ENCODE assay signal across 26 mouse cellular contexts in the genomic region with DNA sequence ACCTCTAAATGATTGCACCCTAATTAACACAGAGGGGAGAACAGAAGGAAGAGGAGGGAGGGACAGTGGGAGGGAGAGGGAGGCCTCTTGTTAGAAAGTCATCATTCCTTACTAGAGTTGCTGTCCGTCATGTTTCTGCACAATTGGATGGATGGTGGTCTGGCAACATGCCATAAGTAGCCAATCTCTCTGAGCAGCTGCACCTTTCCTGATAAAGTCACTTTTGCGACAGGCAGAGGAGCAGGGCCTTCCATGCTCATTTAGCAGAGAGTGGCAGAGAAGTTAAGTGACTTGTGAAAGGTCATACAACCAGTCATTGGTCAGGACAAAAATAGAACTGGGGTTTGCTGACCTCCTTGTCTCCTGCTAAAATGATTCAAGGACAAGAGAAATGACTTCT.
DNase-seq lines count a peak whose midpoint lies in the region; ATAC-seq and TF ChIP-seq lines count a peak whose summit lies in the region.
"Had no signal": no experiment of that assay in that cellular context is flagged by ENCODE, and none has a peak within 500 bp of the region (broad histone marks: within the 10 kb centered on the region; RNA-seq: fewer than 3 reads in every experiment).

No protein-coding gene starts in this region.

- H3K27me3 ChIP-seq in liver, postnatal 0 days (ENCODE audit: insufficient read depth, low read length), result no peaks in the 10 kb centered on the region
- H3K27me3 ChIP-seq in liver, embryonic 11.5 days (replicated peaks; ENCODE audit: control insufficient read depth, insufficient read depth, low read length), result no peaks in the 10 kb centered on the region
- no peaks in the 10 kb centered on the region for H3K27me3 ChIP-seq in forebrain, embryonic 15.5 days
- H3K27me3 ChIP-seq: embryonic facial prominence, embryonic 12.5 days; hindbrain, embryonic 15.5 days; midbrain, embryonic 13.5 days; Patski had no signal

- H3K9ac ChIP-seq in liver, postnatal 0 days (replicated peaks), result no peak overlapping the region
- no peak overlapping the region for H3K9ac ChIP-seq in liver, embryonic 11.5 days (ENCODE audit: low read depth, low read length)
- H3K9ac ChIP-seq in forebrain, embryonic 15.5 days (replicated peaks), result no peak overlapping the region
- H3K9ac ChIP-seq: embryonic facial prominence, embryonic 12.5 days; hindbrain, embryonic 15.5 days; lung, embryonic 14.5 days; midbrain, embryonic 13.5 days had no signal

- WGBS in liver, postnatal 0 days (ENCODE audit: insufficient replicate concordance), result 44% methylated on average over 2 of the region's 2 CpGs
- 42% methylated on average over 2 of the region's 2 CpGs for WGBS in liver, embryonic 11.5 days
- WGBS in forebrain, embryonic 15.5 days, result 54% methylated on average over 2 of the region's 2 CpGs

- no peak overlapping the region for H3K4me3 ChIP-seq in liver, postnatal 0 days (ENCODE audit: low read depth, low read length)
- no peak overlapping the region for H3K4me3 ChIP-seq in liver, embryonic 11.5 days (ENCODE audit: low read depth, low read length)
- no peak overlapping the region for H3K4me3 ChIP-seq in forebrain, embryonic 15.5 days
- H3K4me3 ChIP-seq: embryonic facial prominence, embryonic 12.5 days; erythroblast, embryonic 14.5 days; hindbrain, embryonic 15.5 days; limb, embryonic 10.5 days; midbrain, embryonic 13.5 days had no signal

- no peak for ATAC-seq in liver, postnatal 0 days
- no peak for ATAC-seq in liver, embryonic 11.5 days (replicated peaks; ENCODE audit: low FRiP score)
- 0 out of 2 replicates have a peak, but pooled peaks have one; percentile 30 for ATAC-seq in erythroid progenitor cell, adult 5-6 weeks (replicated peaks; ENCODE audit: low FRiP score, poor library complexity, severe bottlenecking)
- no peak for ATAC-seq in forebrain, embryonic 15.5 days (replicated peaks)
- ATAC-seq: forebrain, embryonic 14.5 days; intestine, embryonic 16.5 days; midbrain, embryonic 13.5 days; Patski had no signal

- no peaks in the 10 kb centered on the region for H3K9me3 ChIP-seq in liver, postnatal 0 days (ENCODE audit: low read length)
- no peaks in the 10 kb centered on the region for H3K9me3 ChIP-seq in liver, embryonic 11.5 days (ENCODE audit: control insufficient read depth, low read length)
- no peaks in the 10 kb centered on the region for H3K9me3 ChIP-seq in forebrain, embryonic 15.5 days
- H3K9me3 ChIP-seq: embryonic facial prominence, embryonic 12.5 days; hindbrain, embryonic 15.5 days; limb, embryonic 10.5 days; midbrain, embryonic 13.5 days had no signal

- peak; percentile 9 for DNase-seq in gastrocnemius, adult 18-20 months (ENCODE audit: low spot score)
- no peak for DNase-seq in gastrocnemius, postnatal 10 days
- DNase-seq in liver, postnatal 0 days, result peak; percentile 20
- DNase-seq in liver, embryonic 11.5 days (ENCODE audit: low spot score), result no peak
- DNase-seq in MEL-GATA-1-ER (ENCODE audit: extremely low read depth, low read depth), result peak; percentile 73
- no peak for DNase-seq in left cerebral cortex, adult 18-20 months (ENCODE audit: low spot score in 2 of 2)
- DNase-seq: adrenal gland, postnatal 25 days; B cell, adult 2 months; cerebellum, adult 8-10 months; gastrocnemius, postnatal 36 days; kidney, postnatal 25 days; lung, embryonic 14.5 days; lung, postnatal 4 days; right cerebral cortex, postnatal 4 days had no signal

- H3K27ac ChIP-seq in liver, postnatal 0 days (ENCODE audit: low read depth), result no peak overlapping the region
- H3K27ac ChIP-seq in liver, embryonic 11.5 days (ENCODE audit: low read depth, low read length), result no peak overlapping the region
- no peak overlapping the region for H3K27ac ChIP-seq in forebrain, embryonic 15.5 days (replicated peaks)
- H3K27ac ChIP-seq: embryonic facial prominence, embryonic 12.5 days; hindbrain, embryonic 15.5 days; limb, embryonic 10.5 days; midbrain, embryonic 13.5 days; stomach, postnatal 0 days had no signal

- no peaks in the 10 kb centered on the region for H3K36me3 ChIP-seq in liver, postnatal 0 days (replicated peaks; ENCODE audit: insufficient read depth, low read length)
- H3K36me3 ChIP-seq in liver, embryonic 11.5 days (ENCODE audit: control insufficient read depth, insufficient read depth, low read length), result no peaks in the 10 kb centered on the region
- H3K36me3 ChIP-seq in forebrain, embryonic 15.5 days, result peaks cover 5% of the 10 kb centered on the region
- H3K36me3 ChIP-seq: embryonic facial prominence, embryonic 12.5 days; hindbrain, embryonic 15.5 days; limb, embryonic 10.5 days had no signal

- H3K4me1 ChIP-seq in liver, postnatal 0 days (ENCODE audit: insufficient read depth), result no peaks in the 10 kb centered on the region
- H3K4me1 ChIP-seq in liver, embryonic 11.5 days (replicated peaks; ENCODE audit: control insufficient read depth, insufficient read depth, low read length), result no peaks in the 10 kb centered on the region
- H3K4me1 ChIP-seq in forebrain, embryonic 15.5 days, result peaks cover 4% of the 10 kb centered on the region; the same call in 1 of the 2 replicates
- H3K4me1 ChIP-seq: embryonic facial prominence, embryonic 12.5 days; hindbrain, embryonic 15.5 days; limb, embryonic 10.5 days; midbrain, embryonic 13.5 days had no signal

- no peak for TF ChIP-seq CTCF in liver, postnatal 0 days (IDR thresholded peaks at IDR 0.05; ENCODE audit: low read depth)

- TF ChIP-seq EP300 in liver, postnatal 0 days (IDR thresholded peaks at IDR 0.05; ENCODE audit: low read depth), result no peak

- H3K4me2 ChIP-seq in liver, postnatal 0 days (ENCODE audit: low read depth, low read length), result no peak overlapping the region
- no peak overlapping the region for H3K4me2 ChIP-seq in liver, embryonic 11.5 days
- H3K4me2 ChIP-seq in forebrain, embryonic 15.5 days (replicated peaks), result no peak overlapping the region
- H3K4me2 ChIP-seq: embryonic facial prominence, embryonic 12.5 days; heart, embryonic 11.5 days; hindbrain, embryonic 15.5 days; lung, embryonic 14.5 days; midbrain, embryonic 13.5 days had no signal

Comparison
In these comparisons a context has a peak if more than half of its experiments do, and no peak if none do; other contexts are left out.
1. DNase-seq: peak in gastrocnemius, adult 18-20 months (single experiment), liver, postnatal 0 days (single experiment) and MEL-GATA-1-ER (single experiment); none in gastrocnemius, postnatal 10 days (single experiment), liver, embryonic 11.5 days (single experiment) and left cerebral cortex, adult 18-20 months (0 of 2).